Mouse (Mus musculus): ENCODE data around the gene Mpl. TPM values are rescaled to one million over a fixed set of nuclear protein-coding genes. Genes with fewer than 3 reads are reported as not detected.
A peak's percentile ranks its signal among the peaks of the same experiment; 100 is the strongest.

Mpl gene
- 0.32 and 0.40 TPM in 2 replicates for polyA plus RNA-seq (2015; fragmentation: Nextera tagmentation; extraction: Ambion mirVana)

DNA sequence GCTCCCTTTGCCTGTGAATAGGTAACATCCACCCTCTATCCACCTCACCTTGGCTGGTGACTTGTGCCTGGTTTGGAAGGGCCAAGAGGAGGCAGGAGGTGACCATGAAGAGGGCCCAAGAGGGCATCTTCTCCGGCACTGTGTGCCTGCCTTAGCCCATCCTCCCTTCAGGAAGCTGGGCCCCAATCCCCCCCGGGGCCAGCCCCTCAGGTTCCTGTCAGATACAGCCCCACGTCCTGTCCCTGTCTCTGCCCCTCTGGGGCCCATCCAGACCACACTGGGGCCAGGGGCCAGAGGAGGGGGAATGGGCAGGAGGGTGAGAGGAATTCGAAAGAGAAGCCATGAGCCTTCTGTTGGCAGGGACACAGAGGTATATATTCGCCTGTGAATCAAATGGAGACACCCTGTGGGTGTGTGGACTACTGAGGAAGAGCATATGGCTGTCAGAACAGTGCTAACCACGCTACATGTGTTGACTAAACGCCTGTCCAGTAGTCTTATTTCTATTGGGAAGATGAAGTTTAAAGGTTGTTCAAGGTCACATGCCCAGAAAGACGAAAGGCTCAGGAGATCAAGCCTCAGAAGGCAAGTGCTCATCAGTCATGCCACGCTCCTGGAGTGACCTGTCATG lies at the start of gene Mpl:
Gene Mpl, minus strand, starts transcription at position 169 of the 631 bp plus-strand sequence.
- no peak for ATAC-seq (replicated peaks; ENCODE audit: low FRiP score)
- no peaks in the 10 kb centered on the region for H3K36me3 ChIP-seq
- H3K4me2 ChIP-seq: no peak within 1 kb of the TSS
- no peak within 1 kb of the TSS for H3K27ac ChIP-seq
- no peaks in the 10 kb centered on the region for H3K27me3 ChIP-seq
- 63% methylated on average over 9 of the region's 9 CpGs for WGBS
- no peak within 1 kb of the TSS for H3K9ac ChIP-seq
- H3K9me3 ChIP-seq (replicated peaks): no peaks in the 10 kb centered on the region
- H3K4me1 ChIP-seq: no peaks in the 10 kb centered on the region
- H3K4me3 ChIP-seq (replicated peaks): no peak within 1 kb of the TSS

DNA sequence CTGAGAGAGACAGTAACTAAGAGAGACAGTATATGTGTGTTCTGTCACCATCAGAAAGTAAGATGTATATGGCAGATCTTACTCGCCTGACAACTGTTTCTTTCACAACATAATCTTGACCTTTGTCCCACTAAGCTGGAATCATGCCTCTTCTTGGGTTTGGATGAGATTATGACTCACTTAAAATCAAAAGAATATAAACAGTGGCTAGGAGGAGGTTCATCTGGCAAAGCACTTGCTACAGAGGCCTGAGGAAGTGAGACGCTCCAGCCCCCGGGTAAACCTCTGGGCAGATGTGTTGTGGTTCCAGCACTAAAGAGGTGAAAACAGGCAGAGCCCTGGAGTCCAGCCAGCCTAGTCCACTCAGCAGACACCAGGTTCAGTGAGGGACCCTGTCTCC lies 48.2 kb upstream of the Mpl start:
- 65% methylated on average over 3 of the region's 3 CpGs for WGBS
- Histone ChIP-seq H3K9ac (no peak overlapping the region), H3K4me2 (no peak overlapping the region), H3K4me3 (replicated peaks) (no peak overlapping the region), H3K4me1 (0 out of 2 replicates have a peak, but pooled peaks cover 5% of the 10 kb centered on the region), H3K36me3 (no peaks in the 10 kb centered on the region), H3K27me3 (no peaks in the 10 kb centered on the region), H3K27ac (no peak overlapping the region), H3K9me3 (replicated peaks) (no peaks in the 10 kb centered on the region)
- no peak for ATAC-seq (replicated peaks; ENCODE audit: low FRiP score)

DNA sequence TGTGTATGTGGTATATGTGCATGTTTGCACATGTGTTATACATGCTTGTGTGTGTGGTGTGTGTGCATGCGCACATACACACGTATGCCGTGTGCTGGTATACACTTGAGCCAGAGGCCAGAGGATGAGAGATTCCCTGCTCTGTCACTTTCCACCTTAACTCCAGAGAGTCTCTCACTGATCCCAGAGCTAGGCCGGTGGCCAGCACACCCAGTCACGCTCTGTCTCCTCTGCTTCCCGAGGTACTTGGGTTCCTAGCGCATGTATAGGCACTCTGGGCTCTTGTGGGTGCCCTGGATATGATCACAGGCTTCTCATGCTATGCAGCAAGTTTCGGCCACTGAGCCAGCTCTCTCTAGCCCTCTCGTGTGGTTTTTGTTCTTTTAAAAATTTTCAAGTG lies 43.5 kb upstream of the Mpl start:
- Histone ChIP-seq H3K4me3 (replicated peaks) (no peak overlapping the region), H3K4me2 (no peak overlapping the region), H3K4me1 (no peaks in the 10 kb centered on the region), H3K9ac (no peak overlapping the region), H3K27ac (no peak overlapping the region), H3K27me3 (no peaks in the 10 kb centered on the region), H3K9me3 (replicated peaks) (no peaks in the 10 kb centered on the region), H3K36me3 (no peaks in the 10 kb centered on the region)
- 57% methylated on average over 9 of the region's 9 CpGs for WGBS
- no peak for ATAC-seq (replicated peaks; ENCODE audit: low FRiP score)

DNA sequence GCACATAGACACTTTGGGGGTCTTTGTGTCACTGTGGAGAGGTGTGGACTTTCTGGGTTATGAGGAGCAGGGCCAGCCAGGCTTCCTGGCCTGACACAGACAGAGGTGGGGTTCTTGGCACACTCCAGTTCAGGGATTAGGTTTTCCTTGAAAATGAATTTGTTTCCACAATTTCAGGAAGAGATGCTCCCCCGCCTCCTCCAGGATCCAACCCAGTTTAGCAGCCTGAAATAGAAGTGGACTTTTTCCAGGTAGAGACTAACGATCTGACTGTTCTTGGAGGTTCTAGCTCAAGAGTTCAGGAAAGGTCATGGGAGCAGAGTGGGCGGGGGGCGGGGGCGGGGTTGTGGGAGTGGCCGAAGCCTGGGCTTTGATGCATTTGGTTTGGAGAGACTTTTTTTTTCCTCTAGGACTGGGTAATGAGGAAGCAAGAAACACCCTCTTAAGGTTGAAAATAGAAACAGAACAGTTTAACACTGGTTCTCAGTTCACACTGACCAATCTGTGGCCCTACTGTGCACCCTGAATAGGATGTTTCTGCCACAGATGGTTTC lies 42.9 kb upstream of the Mpl start:
- ATAC-seq (replicated peaks; ENCODE audit: low FRiP score): no peak
- H3K27me3 ChIP-seq: no peaks in the 10 kb centered on the region
- 28% methylated on average over 6 of the region's 6 CpGs for WGBS
- no peaks in the 10 kb centered on the region for H3K4me1 ChIP-seq
- no peak overlapping the region for H3K4me2 ChIP-seq
- H3K4me3 ChIP-seq (replicated peaks): no peak overlapping the region
- no peaks in the 10 kb centered on the region for H3K9me3 ChIP-seq (replicated peaks)
- H3K27ac ChIP-seq: no peak overlapping the region
- no peak overlapping the region for H3K9ac ChIP-seq
- H3K36me3 ChIP-seq: no peaks in the 10 kb centered on the region

DNA sequence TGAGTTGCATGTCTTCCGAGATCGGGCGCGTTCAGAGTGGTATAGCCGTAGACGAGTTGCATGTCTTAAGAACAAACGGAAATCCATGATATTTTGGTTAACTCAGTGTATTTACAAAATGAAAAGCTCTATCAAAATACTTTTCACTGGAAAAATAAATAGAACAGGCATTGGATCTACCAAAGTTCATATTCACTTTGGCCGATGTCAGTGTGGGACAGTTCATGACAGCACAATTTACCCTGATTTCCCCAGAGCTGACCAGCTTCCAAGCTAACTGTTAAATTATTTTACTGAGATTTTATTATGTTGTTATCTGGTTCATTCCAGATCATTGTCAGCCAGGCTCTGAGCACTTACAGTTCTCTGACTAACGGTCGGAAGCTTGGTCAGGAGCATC lies 33.1 kb upstream of the Mpl start:
- no peak for ATAC-seq (replicated peaks; ENCODE audit: low FRiP score)
- H3K27ac ChIP-seq: no peak overlapping the region
- 90% methylated on average over 10 of the region's 10 CpGs for WGBS

DNA sequence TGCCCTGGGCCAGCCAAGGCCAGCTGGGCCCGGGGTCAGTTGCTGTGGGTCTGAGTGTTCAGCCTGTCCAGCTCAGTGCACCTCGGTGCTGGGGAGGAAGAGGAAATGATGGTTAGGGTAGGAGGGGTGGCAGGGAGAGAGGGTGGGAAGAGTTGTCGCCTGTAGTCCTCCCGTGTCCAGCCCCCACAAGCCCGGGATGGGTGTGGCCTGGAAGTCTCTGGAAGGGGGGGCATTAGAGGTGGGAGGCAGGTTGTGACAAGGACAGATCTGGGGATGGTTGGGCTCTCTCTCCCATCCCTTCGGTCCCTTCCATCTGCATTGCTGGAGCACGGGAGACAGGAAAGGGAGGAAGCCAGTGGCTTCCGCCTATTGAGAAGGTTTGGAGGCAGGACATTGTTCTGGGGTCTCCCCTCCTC lies 32.4 kb upstream of the Mpl start, which contains the start of gene Tie1:
Gene Tie1, minus strand, starts transcription at position 345 of the 416 bp plus-strand sequence.
- H3K4me3 ChIP-seq (replicated peaks): peak within 1 kb of the TSS; percentile 31
- H3K27ac ChIP-seq: no peak within 1 kb of the TSS
- no peaks in the 10 kb centered on the region for H3K27me3 ChIP-seq
- no peaks in the 10 kb centered on the region for H3K9me3 ChIP-seq (replicated peaks)
- H3K4me1 ChIP-seq: peaks cover 11% of the 10 kb centered on the region
- 64% methylated on average over 8 of the region's 8 CpGs for WGBS
- H3K36me3 ChIP-seq: no peaks in the 10 kb centered on the region
- ATAC-seq (replicated peaks; ENCODE audit: low FRiP score): peak; percentile 82
- H3K9ac ChIP-seq: no peak within 1 kb of the TSS
- peak within 1 kb of the TSS; percentile 24 for H3K4me2 ChIP-seq

More for the DNA sequence above, 33.1 kb upstream of the Mpl start:
- no peak overlapping the region for H3K9ac ChIP-seq
- H3K4me2 ChIP-seq: no peak overlapping the region
- H3K4me1 ChIP-seq: peaks cover 11% of the 10 kb centered on the region
- H3K4me3 ChIP-seq (replicated peaks): no peak overlapping the region
- no peaks in the 10 kb centered on the region for H3K9me3 ChIP-seq (replicated peaks)
- no peaks in the 10 kb centered on the region for H3K36me3 ChIP-seq
- no peaks in the 10 kb centered on the region for H3K27me3 ChIP-seq

DNA sequence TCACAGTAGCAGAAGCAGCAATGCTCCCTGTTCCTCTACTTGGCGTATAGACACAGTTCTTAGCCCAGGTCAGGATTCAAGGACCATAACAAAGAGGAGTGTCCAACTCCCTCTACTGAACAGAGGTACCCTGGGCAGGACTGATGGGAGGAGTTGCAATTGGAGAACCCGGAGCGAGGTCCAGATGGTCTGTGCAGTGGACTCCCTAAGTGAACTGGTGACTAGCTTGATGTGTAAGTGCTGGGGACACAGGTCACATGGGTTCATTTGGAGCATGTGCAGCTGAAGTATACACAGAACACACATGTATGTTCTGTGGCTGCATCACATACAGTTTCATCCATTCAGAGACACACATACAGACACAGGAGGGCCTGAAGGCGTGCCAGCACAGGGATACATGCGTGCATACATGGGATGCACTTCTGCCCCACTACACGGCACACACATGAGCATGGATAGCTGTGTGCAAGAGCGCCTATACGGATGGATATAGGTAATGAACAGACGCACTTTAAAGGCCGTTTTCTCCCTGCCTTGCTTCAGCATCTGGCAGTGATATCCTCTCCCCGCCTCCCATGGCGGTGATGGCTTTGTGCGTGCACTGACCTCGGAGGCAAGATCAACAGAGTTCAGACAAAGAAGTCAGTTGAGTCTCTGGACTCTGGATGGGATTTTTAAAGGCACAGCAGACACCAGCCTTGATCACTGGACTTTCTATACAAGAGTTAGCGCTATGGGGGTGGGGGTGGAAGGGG lies 19.6 kb upstream of the Mpl start:
- Histone ChIP-seq H3K4me2 (no peak overlapping the region), H3K27me3 (no peaks in the 10 kb centered on the region), H3K27ac (no peak overlapping the region), H3K4me3 (replicated peaks) (no peak overlapping the region), H3K9ac (no peak overlapping the region), H3K9me3 (replicated peaks) (no peaks in the 10 kb centered on the region), H3K36me3 (no peaks in the 10 kb centered on the region), H3K4me1 (0 out of 2 replicates have a peak, but pooled peaks cover 7% of the 10 kb centered on the region)
- 53% methylated on average over 15 of the region's 15 CpGs for WGBS
- peak; percentile 42; the same call in 1 of the 2 replicates for ATAC-seq (replicated peaks; ENCODE audit: low FRiP score)

DNA sequence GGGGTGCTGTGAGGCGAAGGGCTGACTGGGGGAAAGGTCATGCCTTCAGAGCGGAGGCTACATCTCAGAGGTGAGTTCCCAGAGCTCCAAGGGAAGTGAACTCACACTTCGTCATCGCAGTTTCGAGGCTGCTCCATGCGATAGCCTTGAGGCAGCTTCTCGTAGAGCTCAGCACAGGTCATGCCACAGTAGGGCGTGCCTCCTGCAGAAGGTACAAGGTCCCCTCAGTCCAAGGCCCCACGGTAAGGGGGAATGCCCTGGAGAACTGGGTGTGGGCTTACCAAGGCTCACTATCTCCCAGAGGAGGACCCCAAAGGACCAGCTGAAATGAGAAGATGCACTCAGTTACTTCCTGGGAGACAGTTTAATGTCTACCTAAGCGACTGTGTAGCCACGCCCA lies 15.4 kb upstream of the Mpl start:
- Histone ChIP-seq H3K27ac (no peak overlapping the region), H3K4me3 (replicated peaks) (no peak overlapping the region), H3K9ac (no peak overlapping the region), H3K9me3 (replicated peaks) (no peaks in the 10 kb centered on the region), H3K4me2 (no peak overlapping the region), H3K4me1 (peaks cover 13% of the 10 kb centered on the region; the same call in 1 of the 2 replicates), H3K36me3 (no peaks in the 10 kb centered on the region), H3K27me3 (no peaks in the 10 kb centered on the region)
- 90% methylated on average over 11 of the region's 11 CpGs for whole genome bisulfite sequencing
- ATAC-seq (replicated peaks; ENCODE audit: low FRiP score): no peak

DNA sequence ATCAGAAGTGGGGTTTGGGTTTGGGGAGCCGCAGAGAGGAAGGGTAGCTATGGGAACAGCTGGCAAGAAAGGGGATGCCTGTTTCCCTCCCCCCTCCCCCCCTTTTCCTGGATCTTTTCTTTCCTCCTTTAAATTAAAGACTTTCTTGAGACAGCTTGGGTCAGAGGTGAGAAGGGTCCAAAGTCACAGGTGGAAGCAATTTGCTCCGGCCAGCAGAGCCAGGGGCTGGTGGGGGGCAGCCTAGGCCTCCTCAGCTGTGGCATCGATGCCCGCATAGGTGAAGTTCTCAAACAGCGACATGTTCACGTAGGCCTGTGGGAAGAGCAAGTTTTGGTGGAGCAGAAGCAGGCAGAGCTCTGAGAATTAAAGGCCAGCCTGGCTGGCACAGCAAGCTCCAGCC lies 14.0 kb upstream of the Mpl start:
- Histone ChIP-seq H3K4me3 (replicated peaks) (no peak overlapping the region), H3K4me2 (no peak overlapping the region), H3K27me3 (no peaks in the 10 kb centered on the region), H3K27ac (no peak overlapping the region), H3K36me3 (no peaks in the 10 kb centered on the region), H3K4me1 (peaks cover 8% of the 10 kb centered on the region; the same call in 1 of the 2 replicates), H3K9ac (no peak overlapping the region), H3K9me3 (replicated peaks) (no peaks in the 10 kb centered on the region)
- ATAC-seq (replicated peaks; ENCODE audit: low FRiP score): no peak
- 62% methylated on average over 6 of the region's 6 CpGs for WGBS

DNA sequence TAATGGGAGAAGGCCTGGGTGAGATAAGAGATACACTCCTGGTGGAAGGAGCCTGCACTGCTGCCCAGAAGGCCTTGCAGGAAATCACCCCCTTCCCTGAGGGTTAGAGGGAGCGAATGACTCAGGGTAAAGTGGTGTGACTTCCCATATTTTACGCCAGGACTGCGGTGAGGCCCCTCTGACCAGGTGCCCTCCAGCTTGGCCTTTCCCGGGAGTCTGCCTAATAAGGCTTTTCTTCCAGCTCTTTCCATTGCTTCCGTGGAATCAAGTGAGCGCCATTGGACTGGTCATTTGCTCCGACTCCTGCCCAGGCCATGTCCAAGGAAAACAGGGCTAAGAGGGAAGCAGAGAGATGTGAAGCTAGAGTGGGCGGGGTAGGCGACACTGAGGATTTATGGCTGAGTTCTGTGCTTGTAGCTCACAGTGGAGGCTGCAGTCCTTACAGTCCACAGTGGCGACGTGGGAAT lies 8.4 kb upstream of the Mpl start:
- Histone ChIP-seq H3K27ac (peak overlapping the region; percentile 51; the same call in 1 of the 2 replicates), H3K9me3 (replicated peaks) (no peaks in the 10 kb centered on the region), H3K36me3 (no peaks in the 10 kb centered on the region), H3K27me3 (no peaks in the 10 kb centered on the region), H3K9ac (no peak overlapping the region), H3K4me1 (peaks cover 10% of the 10 kb centered on the region), H3K4me2 (peak overlapping the region; percentile 45), H3K4me3 (replicated peaks) (peak overlapping the region; percentile 16; the same call in 1 of the 2 replicates)
- 3% methylated on average over 11 of the region's 11 CpGs for WGBS
- peak; percentile 84 for ATAC-seq (replicated peaks; ENCODE audit: low FRiP score)

DNA sequence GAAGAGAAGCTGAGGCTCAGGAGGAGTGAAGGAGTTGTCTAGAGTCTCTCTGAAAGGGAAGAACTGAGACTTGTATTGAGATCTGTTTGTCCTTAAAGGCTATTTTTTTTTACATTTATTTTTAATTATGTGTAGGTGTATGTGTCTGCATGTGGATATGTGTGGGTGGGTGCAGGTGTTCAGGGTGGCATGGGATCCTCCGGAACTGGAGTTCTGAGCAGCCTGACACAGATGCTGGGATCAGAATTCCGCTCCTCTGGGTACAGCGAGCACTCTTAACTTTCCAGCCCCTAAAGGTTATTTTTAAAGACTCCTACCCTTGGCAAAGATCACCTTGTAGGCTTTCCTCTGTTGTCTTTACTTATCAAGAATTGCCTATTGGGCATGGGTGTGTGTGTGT lies 7.6 kb upstream of the Mpl start:
- Histone ChIP-seq H3K36me3 (no peaks in the 10 kb centered on the region), H3K4me2 (no peak overlapping the region), H3K9ac (no peak overlapping the region), H3K9me3 (replicated peaks) (no peaks in the 10 kb centered on the region), H3K27me3 (no peaks in the 10 kb centered on the region), H3K4me3 (replicated peaks) (no peak overlapping the region), H3K27ac (peak overlapping the region; percentile 51; the same call in 1 of the 2 replicates), H3K4me1 (peaks cover 10% of the 10 kb centered on the region)
- ATAC-seq (replicated peaks; ENCODE audit: low FRiP score): no peak
- WGBS: 82% methylated on average over 3 of the region's 3 CpGs

Measured in kidney, embryonic 15.5 days (tissue).